Mouse (Mus musculus) midbrain, postnatal 0 days (tissue): ENCODE results near the gene Rnf150. TPM values are rescaled to one million over a fixed set of nuclear protein-coding genes. Genes with fewer than 3 reads are reported as not detected.
A peak's percentile ranks its signal among the peaks of the same experiment; 100 is the strongest.

Source experiments
- ATAC-seq: fragments of 200-750 bp; cut with Nextera tagmentation; 2 replicates; pipeline ENCODE4 v1.8.0; 2017; ENCODE audit warnings: moderate number of reproducible peaks, mild to moderate bottlenecking, moderate TSS enrichment, moderate library complexity; ENCODE audit not compliant: low FRiP score
- DNase-seq: peaks from one replicate; pipeline ENCODE4 v3.0.0-alpha.2; 2015; ENCODE audit warnings: low spot score
- H3K27ac ChIP-seq: fragments of 300-500 bp; sonication (generic); 2 replicates; pipeline ENCODE4 v1.5.1; 2014; ENCODE audit warnings: low read depth, mild to moderate bottlenecking, low read length, mixed read lengths
- H3K27me3 ChIP-seq: fragments of 300-500 bp; sonication (generic); 2 replicates; pipeline ENCODE4 v1.6.1; 2014; ENCODE audit warnings: low read length, control low read depth, mixed read lengths; ENCODE audit not compliant: insufficient read depth
- H3K36me3 ChIP-seq: fragments of 300-500 bp; sonication (generic); 2 replicates; pipeline ENCODE4 v1.6.1; 2014; ENCODE audit warnings: low read length, control low read depth, mixed read lengths; ENCODE audit not compliant: insufficient read depth
- H3K4me1 ChIP-seq: fragments of 300-500 bp; sonication (generic); 2 replicates; pipeline ENCODE4 v1.6.1; 2014; ENCODE audit warnings: mild to moderate bottlenecking, control low read depth, antibody characterized with exemption, low read length, mixed read lengths; ENCODE audit not compliant: insufficient read depth
- H3K4me2 ChIP-seq: fragments of 300-500 bp; sonication (generic); 2 replicates; pipeline ENCODE4 v1.6.1; 2014; ENCODE audit warnings: low read depth, mild to moderate bottlenecking, low read length, mixed read lengths; ENCODE audit not compliant: poor library complexity, severe bottlenecking
- H3K4me3 ChIP-seq: fragments of 300-500 bp; sonication (generic); 2 replicates; pipeline ENCODE4 v1.5.1; 2014; ENCODE audit warnings: low read depth, mild to moderate bottlenecking, low read length, moderate library complexity
- H3K9ac ChIP-seq: fragments of 300-500 bp; sonication (generic); replicated peaks from 2 replicates; pipeline ENCODE4 v1.6.1; 2014; ENCODE audit warnings: mild to moderate bottlenecking, low read length, moderate library complexity, mixed read lengths; ENCODE audit not compliant: poor library complexity, severe bottlenecking
- H3K9me3 ChIP-seq: fragments of 300-500 bp; sonication (generic); 2 replicates; pipeline ENCODE4 v1.6.1; 2016; ENCODE audit warnings: low read length, control low read depth
- CTCF ChIP-seq: IDR thresholded peaks from 2 replicates; pipeline ENCODE4 v1.5.1; 2016; ENCODE audit warnings: antibody characterized with exemption, mild to moderate bottlenecking
- WGBS: fragments of 180-500 bp; shearing (Covaris S2); extraction: QIAGEN DNeasy Blood & Tissue Kit; methylation state at CpG from one replicate; pipeline ENCODE4 v1.1.7; 2014; 5-methylcytosine and 5-hydroxymethylcytosine counted together
- polyA plus RNA-seq: library from polyadenylated mRNA; unstranded; fragments of >200 nt; fragmentation: Nextera tagmentation; extraction: Ambion mirVana; gene quantifications from 2 replicates; pipeline ENCODE4 v1.2.1, GENCODE M21; 2015
- total RNA-seq: library from RNA; depleted of rRNA; stranded (reverse); fragments of >200 nt; gene quantifications from 2 replicates; pipeline ENCODE4 v1.2.3, GENCODE M21; 2014

The Rnf150 gene
- total and polyA plus RNA-seq, 2 experiments from 2014 or later = 1.9 to 12.6 TPM

DNA sequence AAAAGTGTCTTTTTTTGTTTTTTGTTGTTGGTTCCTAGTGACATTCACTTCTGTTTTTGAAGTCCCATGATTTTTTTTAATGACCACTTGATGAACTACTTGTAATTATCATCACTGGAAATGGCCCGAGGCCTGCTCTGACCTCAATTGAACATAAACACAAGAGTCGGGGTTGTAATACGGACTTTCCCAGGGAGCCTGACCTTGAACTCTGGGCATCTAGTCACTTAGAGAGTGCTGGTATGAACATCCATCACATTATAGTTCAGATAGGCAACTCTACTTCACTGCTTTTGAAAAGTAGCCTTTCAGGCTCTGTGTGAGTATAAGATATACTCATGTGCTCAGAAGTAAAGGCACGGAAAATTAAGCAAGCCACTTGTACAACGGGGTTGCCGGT is 185.4 kb downstream of the Rnf150 start:
- Histone ChIP-seq H3K36me3 (no peaks in the 10 kb centered on the region), H3K27me3 (no peaks in the 10 kb centered on the region), H3K4me3 (no peak overlapping the region), H3K9me3 (no peaks in the 10 kb centered on the region), H3K4me1 (no peaks in the 10 kb centered on the region), H3K9ac (no peak overlapping the region), H3K4me2 (no peak overlapping the region), H3K27ac (no peak overlapping the region)
- no peak for TF ChIP-seq CTCF
- no peak for DNase-seq
- 80% methylated on average over 6 of the region's 6 CpGs for WGBS
- ATAC-seq = no peak

DNA sequence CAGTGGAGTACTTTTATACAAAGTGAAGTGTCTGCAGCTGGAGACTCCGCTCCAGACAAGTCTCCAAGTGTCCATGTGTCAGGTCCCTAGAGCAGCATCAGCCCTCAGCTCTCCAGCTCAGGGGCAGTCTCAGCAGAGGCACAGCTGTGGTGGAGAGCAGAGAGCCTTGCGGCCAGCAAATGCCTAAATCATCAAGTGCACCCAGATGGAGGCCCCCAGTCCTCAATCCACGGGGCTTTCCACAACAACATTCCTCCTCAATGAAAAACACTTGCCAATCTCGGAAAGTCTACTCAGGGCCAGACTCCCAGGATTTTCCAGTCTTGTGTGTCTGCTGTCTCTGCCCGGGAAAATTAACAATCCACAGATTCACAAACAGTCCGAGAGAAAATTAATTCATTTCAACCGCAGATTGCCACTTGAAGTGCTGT is 186.0 kb downstream of the Rnf150 start:
- Histone ChIP-seq H3K9ac (no peak overlapping the region), H3K9me3 (no peaks in the 10 kb centered on the region), H3K4me3 (no peak overlapping the region), H3K36me3 (no peaks in the 10 kb centered on the region), H3K27ac (no peak overlapping the region), H3K4me2 (no peak overlapping the region), H3K4me1 (no peaks in the 10 kb centered on the region), H3K27me3 (no peaks in the 10 kb centered on the region)
- ATAC-seq (no peak), DNase-seq (peak; percentile 25)
- WGBS = 23% methylated on average over 7 of the region's 7 CpGs
- no peak for TF ChIP-seq CTCF

DNA sequence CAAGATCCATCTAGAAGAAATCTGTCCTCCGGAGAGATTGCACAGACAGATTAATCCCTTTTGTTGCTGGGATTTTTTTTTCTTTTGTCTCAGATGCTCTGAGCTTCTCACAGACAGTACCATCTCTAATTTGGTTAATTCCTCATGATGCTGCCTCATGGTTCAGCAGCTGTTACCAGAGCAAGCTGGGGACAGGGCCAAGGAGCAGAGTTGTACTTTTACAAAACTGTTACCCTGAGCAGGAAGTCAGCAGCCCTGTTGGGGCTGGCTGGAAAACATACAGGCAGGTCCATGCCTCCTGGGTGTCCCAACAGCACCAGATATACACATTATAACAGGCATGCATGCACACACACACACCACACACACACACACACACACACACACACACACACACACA is 186.5 kb downstream of the Rnf150 start:
- no peaks in the 10 kb centered on the region for H3K36me3 ChIP-seq
- no peak overlapping the region for H3K4me3 ChIP-seq
- 7% methylated on average over 1 of the region's 1 CpGs for WGBS
- no peak overlapping the region for H3K27ac ChIP-seq
- no peak for ATAC-seq
- no peak for TF ChIP-seq CTCF
- no peak overlapping the region for H3K9ac ChIP-seq
- H3K4me2 ChIP-seq = no peak overlapping the region
- no peaks in the 10 kb centered on the region for H3K9me3 ChIP-seq
- peak; percentile 53 for DNase-seq
- H3K4me1 ChIP-seq = no peaks in the 10 kb centered on the region
- H3K27me3 ChIP-seq = no peaks in the 10 kb centered on the region

DNA sequence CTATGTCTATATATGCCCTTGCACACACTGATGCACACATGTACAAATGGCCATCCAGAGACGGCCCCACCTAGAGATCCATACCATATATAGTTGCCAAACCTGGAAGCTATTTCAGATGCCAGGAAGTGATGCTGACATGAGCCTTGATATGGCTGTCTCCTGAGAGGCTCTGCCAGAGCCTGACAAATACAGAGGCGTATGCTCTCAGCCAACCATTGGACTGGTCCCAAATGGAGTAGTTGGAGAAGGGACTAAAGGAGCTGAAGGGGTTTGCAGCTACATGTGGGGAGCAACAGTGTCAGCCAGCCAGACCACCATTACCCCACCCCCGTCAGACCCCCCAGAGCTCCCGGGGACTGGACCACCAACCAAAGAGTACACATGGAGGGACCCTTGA is 189.7 kb downstream of the Rnf150 start:
- DNase-seq = no peak
- Histone ChIP-seq H3K4me2 (no peak overlapping the region), H3K4me3 (no peak overlapping the region), H3K36me3 (no peaks in the 10 kb centered on the region), H3K4me1 (no peaks in the 10 kb centered on the region), H3K27ac (no peak overlapping the region), H3K9ac (no peak overlapping the region), H3K27me3 (no peaks in the 10 kb centered on the region), H3K9me3 (no peaks in the 10 kb centered on the region)
- no peak for ATAC-seq
- TF ChIP-seq CTCF = no peak
- WGBS = 95% methylated on average over 4 of the region's 4 CpGs

DNA sequence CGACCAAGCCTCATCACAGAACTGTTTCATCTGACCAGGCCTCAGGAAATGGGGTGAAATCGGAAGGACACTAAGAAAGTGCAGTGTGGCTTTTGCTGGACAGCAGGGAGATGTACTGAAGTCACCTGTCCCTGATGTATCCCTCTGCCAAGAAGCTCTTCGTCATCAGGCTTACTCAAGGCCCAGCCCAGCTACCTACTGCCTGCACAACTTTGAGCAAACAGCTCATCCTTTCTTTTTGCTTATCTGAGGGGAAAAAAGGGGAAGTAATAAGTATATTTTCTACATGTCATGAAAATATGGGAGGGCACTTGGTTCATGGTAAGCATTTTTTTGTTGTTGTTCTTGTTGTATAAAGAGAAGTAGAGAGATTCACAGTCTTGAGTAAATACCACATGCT is 191.6 kb downstream of the Rnf150 start:
- WGBS = 88% methylated on average over 3 of the region's 3 CpGs
- DNase-seq (no peak), ATAC-seq (no peak)
- no peaks in the 10 kb centered on the region for H3K27me3 ChIP-seq
- no peak overlapping the region for H3K4me3 ChIP-seq
- H3K36me3 ChIP-seq = no peaks in the 10 kb centered on the region
- H3K27ac ChIP-seq = no peak overlapping the region
- no peak overlapping the region for H3K4me2 ChIP-seq
- no peak for TF ChIP-seq CTCF
- no peak overlapping the region for H3K9ac ChIP-seq
- no peaks in the 10 kb centered on the region for H3K9me3 ChIP-seq
- H3K4me1 ChIP-seq = no peaks in the 10 kb centered on the region

DNA sequence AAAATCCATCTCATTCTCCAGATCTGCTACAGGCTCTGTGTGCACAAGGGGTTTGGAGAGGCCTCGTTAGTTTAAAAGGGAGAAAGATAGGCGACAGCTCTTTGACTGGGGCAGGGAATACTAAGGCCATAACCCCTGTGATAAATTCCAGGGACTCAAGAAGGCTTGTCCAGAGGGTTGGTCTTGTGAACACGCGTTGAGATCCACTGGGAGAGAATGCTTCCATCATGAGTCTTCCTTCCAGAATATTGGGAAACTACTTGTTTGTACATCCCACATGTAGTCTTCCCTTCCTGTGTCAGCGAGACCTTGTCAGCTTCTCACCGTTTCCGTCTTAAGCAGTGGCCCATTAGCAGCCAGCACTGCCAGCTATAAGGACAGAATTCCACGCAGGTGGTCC is 195.8 kb downstream of the Rnf150 start:
- WGBS = 86% methylated on average over 8 of the region's 8 CpGs
- no peak for ATAC-seq

DNA sequence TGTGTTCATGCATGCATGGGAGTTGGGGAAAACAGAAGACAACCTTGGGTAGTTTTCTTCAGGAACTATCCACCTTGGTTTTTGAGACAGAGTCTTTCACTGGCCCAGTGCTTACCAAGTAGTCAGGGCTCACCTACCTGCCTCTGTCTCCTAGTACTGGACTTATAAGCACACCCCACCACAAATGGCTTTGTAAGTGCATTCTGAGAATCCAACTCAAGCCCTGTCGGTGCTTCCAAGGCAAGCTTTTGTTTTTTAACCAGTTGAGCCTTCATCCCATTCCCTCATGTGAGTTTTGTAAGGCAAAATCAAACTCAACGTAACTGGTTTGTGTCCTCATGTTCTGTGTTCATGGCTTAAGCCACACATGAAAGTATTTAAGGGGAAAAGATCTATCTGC is 196.9 kb downstream of the Rnf150 start:
- H3K4me3 ChIP-seq = no peak overlapping the region
- DNase-seq (no peak), ATAC-seq (no peak)
- H3K4me1 ChIP-seq = no peaks in the 10 kb centered on the region
- 84% methylated on average over 2 of the region's 2 CpGs for WGBS
- no peak overlapping the region for H3K9ac ChIP-seq
- no peaks in the 10 kb centered on the region for H3K9me3 ChIP-seq
- H3K4me2 ChIP-seq = no peak overlapping the region
- H3K27ac ChIP-seq = no peak overlapping the region
- no peaks in the 10 kb centered on the region for H3K27me3 ChIP-seq
- TF ChIP-seq CTCF = no peak
- no peaks in the 10 kb centered on the region for H3K36me3 ChIP-seq

More for the DNA sequence above, 195.8 kb downstream of the Rnf150 start:
- Histone ChIP-seq H3K27me3 (no peaks in the 10 kb centered on the region), H3K36me3 (no peaks in the 10 kb centered on the region), H3K4me3 (no peak overlapping the region), H3K9me3 (no peaks in the 10 kb centered on the region), H3K9ac (no peak overlapping the region), H3K27ac (no peak overlapping the region), H3K4me2 (no peak overlapping the region), H3K4me1 (no peaks in the 10 kb centered on the region)
- no peak for TF ChIP-seq CTCF
- DNase-seq = no peak
